Mouse (Mus musculus) kidney, embryonic 14.5 days (tissue): ENCODE results near the gene Necap1. TPM values are rescaled to one million over a fixed set of nuclear protein-coding genes. Genes with fewer than 3 reads are reported as not detected.

Experiments
- ATAC-seq: fragments of 200-750 bp; cut with Nextera tagmentation; 2 replicates; pipeline ENCODE4 v1.8.0; 2017; ENCODE audit warnings: moderate number of reproducible peaks, mild to moderate bottlenecking, moderate TSS enrichment, moderate library complexity; ENCODE audit not compliant: low FRiP score, low TSS enrichment
- H3K27ac ChIP-seq: fragments of 300-500 bp; sonication (generic); 2 replicates; pipeline ENCODE4 v1.5.1; 2014; ENCODE audit warnings: low read depth, mild to moderate bottlenecking, low read length, moderate library complexity, mixed read lengths
- H3K27me3 ChIP-seq: fragments of 300-500 bp; sonication (generic); 2 replicates; pipeline ENCODE4 v1.6.1; 2014; ENCODE audit warnings: mild to moderate bottlenecking, low read length; ENCODE audit not compliant: control insufficient read depth, insufficient read depth
- H3K36me3 ChIP-seq: fragments of 300-500 bp; sonication (generic); 2 replicates; pipeline ENCODE4 v1.6.1; 2014; ENCODE audit warnings: low read length, mixed read lengths; ENCODE audit not compliant: control insufficient read depth, insufficient read depth
- H3K4me1 ChIP-seq: fragments of 300-500 bp; sonication (generic); 2 replicates; pipeline ENCODE4 v1.6.1; 2014; ENCODE audit warnings: low read length, mixed read lengths; ENCODE audit not compliant: control insufficient read depth, insufficient read depth
- H3K4me2 ChIP-seq: fragments of 300-500 bp; sonication (generic); replicated peaks from 2 replicates; pipeline ENCODE4 v1.6.1; 2014; ENCODE audit warnings: low read depth, mild to moderate bottlenecking, low read length
- H3K4me3 ChIP-seq: fragments of 300-500 bp; sonication (generic); 2 replicates; pipeline ENCODE4 v1.5.1; 2014; ENCODE audit warnings: mild to moderate bottlenecking, low read length
- H3K9ac ChIP-seq: fragments of 300-500 bp; sonication (generic); 2 replicates; pipeline ENCODE4 v1.6.1; 2014; ENCODE audit warnings: low read depth, mild to moderate bottlenecking, low read length, moderate library complexity
- H3K9me3 ChIP-seq: fragments of 300-500 bp; sonication (generic); 2 replicates; pipeline ENCODE4 v1.6.1; 2016; ENCODE audit warnings: low read length; ENCODE audit not compliant: control insufficient read depth
- WGBS: fragments of 180-500 bp; shearing (Covaris S2); extraction: QIAGEN DNeasy Blood & Tissue Kit; methylation state at CpG from one replicate; pipeline ENCODE4 v1.1.7; 2014; 5-methylcytosine and 5-hydroxymethylcytosine counted together
- microRNA-seq: library from miRNA; unstranded; fragments of <30 nt; microRNA quantifications from one replicate; pipeline ENCODE4, GENCODE M21; 2016
- polyA plus RNA-seq: library from polyadenylated mRNA; unstranded; fragments of >200 nt; fragmentation: Nextera tagmentation; extraction: Ambion mirVana; gene quantifications from 2 replicates; pipeline ENCODE4 v1.2.1, GENCODE M21; 2014

The Necap1 gene
- polyA plus RNA-seq, 1 experiment from 2014 or later = 56.3 TPM

DNA sequence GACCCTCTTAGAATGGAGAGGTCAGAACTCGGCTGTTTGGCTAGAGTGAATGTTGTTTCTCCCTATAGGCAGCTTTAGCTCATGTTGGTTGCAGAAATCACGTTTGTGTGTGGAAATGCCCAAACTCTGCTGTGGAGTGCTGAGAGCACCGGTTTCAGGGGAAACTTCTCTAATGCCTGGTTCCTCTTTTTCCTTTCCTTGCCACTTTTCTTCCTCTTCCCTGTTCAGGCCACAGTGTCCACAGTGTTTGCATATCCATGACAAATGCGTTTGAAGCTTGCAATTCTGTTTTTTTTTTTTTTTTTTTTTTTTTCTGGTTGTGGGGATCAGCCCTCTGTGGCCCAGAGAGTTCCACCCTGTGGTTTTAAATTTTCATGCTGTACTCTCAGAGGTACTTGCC, 47.2 kb downstream of the Necap1 start, which contains the start of gene Clec4a1:
TSS of gene Clec4a1 (plus strand) at position 398 of the 400 bp plus-strand sequence.
- no peaks in the 10 kb centered on the region for H3K4me1 ChIP-seq
- ATAC-seq = no peak
- H3K9ac ChIP-seq = no peak within 1 kb of the TSS
- H3K9me3 ChIP-seq = no peaks in the 10 kb centered on the region
- WGBS = 55% methylated on average over 4 of the region's 4 CpGs
- no peaks in the 10 kb centered on the region for H3K27me3 ChIP-seq
- no peak within 1 kb of the TSS for H3K4me3 ChIP-seq
- H3K4me2 ChIP-seq = no peak within 1 kb of the TSS
- no peaks in the 10 kb centered on the region for H3K36me3 ChIP-seq
- H3K27ac ChIP-seq = no peak within 1 kb of the TSS

DNA sequence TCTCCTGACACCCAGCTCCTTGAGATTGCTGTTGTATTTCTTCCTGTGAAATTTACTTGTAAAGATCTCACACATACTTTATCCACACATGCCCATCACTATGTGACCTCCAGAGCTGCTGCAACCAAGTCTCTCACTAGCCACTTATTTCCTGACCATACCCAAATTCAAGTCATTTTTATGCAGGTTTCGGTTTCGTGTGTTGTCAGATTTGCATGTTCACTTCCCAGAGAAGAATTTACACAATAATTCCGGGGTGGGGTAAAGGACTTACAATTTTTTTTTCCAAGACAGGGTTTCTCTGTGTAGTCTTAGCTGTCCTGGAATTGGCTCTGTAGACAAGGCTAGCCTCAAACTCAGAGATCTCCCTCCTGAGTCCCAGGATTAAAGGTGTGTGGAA, 60.6 kb downstream of the Necap1 start:
- H3K27me3 ChIP-seq = no peaks in the 10 kb centered on the region
- no peaks in the 10 kb centered on the region for H3K36me3 ChIP-seq
- no peak overlapping the region for H3K27ac ChIP-seq
- 83% methylated on average over 3 of the region's 3 CpGs for WGBS
- no peaks in the 10 kb centered on the region for H3K4me1 ChIP-seq
- no peak overlapping the region for H3K4me3 ChIP-seq
- no peak for ATAC-seq
- no peak overlapping the region for H3K4me2 ChIP-seq
- H3K9ac ChIP-seq = no peak overlapping the region
- no peaks in the 10 kb centered on the region for H3K9me3 ChIP-seq

Small RNA genes within 50 kb of the gene (microRNA-seq; reads per million reads assigned to microRNA genes)
- not detected for gene Mir7231

Other genes with a start within 250 kb of the Necap1 start
- not detected in 2 replicates for gene Dppa3, start 248.1 kb upstream of the Necap1 start, polyA plus RNA-seq
- gene Nanog, start 167.0 kb upstream of the Necap1 start, polyA plus RNA-seq = 0.13 TPM in 1 of 2 replicates, not detected in the other
- 2.9 and 5.8 TPM in 2 replicates for gene Slc2a3, start 72.8 kb upstream of the Necap1 start, polyA plus RNA-seq
- 4.1 and 7.8 TPM in 2 replicates for gene Foxj2, start 54.6 kb upstream of the Necap1 start, polyA plus RNA-seq
- gene C3ar1, start 18.3 kb upstream of the Necap1 start, polyA plus RNA-seq = 1.0 and 1.7 TPM in 2 replicates
- 2.8 and 3.6 TPM in 2 replicates for gene Clec4a1, start 47.4 kb downstream of the Necap1 start, polyA plus RNA-seq
- 2.5 and 2.6 TPM in 2 replicates for gene Clec4a3, start 78.0 kb downstream of the Necap1 start, polyA plus RNA-seq
- not detected in 2 replicates for gene Clec4a4, start 115.9 kb downstream of the Necap1 start, polyA plus RNA-seq
- gene Clec4b1, start 175.5 kb downstream of the Necap1 start, polyA plus RNA-seq = 0.34 TPM in 1 of 2 replicates, not detected in the other
- 1.9 and 3.2 TPM in 2 replicates for gene Clec4a2, start 232.0 kb downstream of the Necap1 start, polyA plus RNA-seq